Mouse (Mus musculus) heart, adult 2 months (tissue): ENCODE measurements around the gene Pdzd2.

Experiments used
- CTCF ChIP-seq: fragments of 200-600 bp; IDR thresholded peaks from 2 replicates; pipeline ENCODE4 v1.8.1; 2022; ENCODE audit warnings: antibody characterized with exemption, mild to moderate bottlenecking, moderate library complexity
- POLR2A ChIP-seq: fragments of 200-500 bp; IDR thresholded peaks from 2 replicates; pipeline ENCODE4 v1.6.1; 2011; ENCODE audit warnings: mild to moderate bottlenecking, low read depth, low read length, control low read depth; ENCODE audit not compliant: insufficient read depth

GRCm38 (mm10) chr15:12439351-12439751 is 300.4 kb downstream of the Pdzd2 start:
- TF ChIP-seq CTCF (no peak), POLR2A (no peak)
